Mouse (Mus musculus): ENCODE measurements around the gene Casp2. TPM values are rescaled to one million over a fixed set of nuclear protein-coding genes. Genes with fewer than 3 reads are reported as not detected.

Gene Casp2
- polyA plus RNA-seq, 1 experiment from 2014 or later, result 24.6 TPM

- ATAC-seq (ENCODE audit: insufficient read depth), result no peak
- H3K27me3 ChIP-seq, result peaks cover 21% of the 10 kb centered on the region
- H3K27ac ChIP-seq (replicated peaks), result no peak overlapping the region
- H3K9me3 ChIP-seq (replicated peaks), result no peaks in the 10 kb centered on the region
- 21% methylated on average over 8 of the region's 8 CpGs for WGBS (ENCODE audit: insufficient replicate concordance)
- no peaks in the 10 kb centered on the region for H3K36me3 ChIP-seq (replicated peaks)
- no peak overlapping the region for H3K4me3 ChIP-seq (replicated peaks)
- H3K4me2 ChIP-seq, result peak overlapping the region; percentile 4; the same call in 1 of the 2 replicates
- H3K9ac ChIP-seq, result no peak overlapping the region
- H3K4me1 ChIP-seq (replicated peaks), result peaks cover 22% of the 10 kb centered on the region
Observed at GRCm38 (mm10) chr6:42247173-42247572, 17.6 kb upstream of the Casp2 start.

- no peak for ATAC-seq (ENCODE audit: insufficient read depth)
- H3K4me1 ChIP-seq (replicated peaks), result peaks cover 22% of the 10 kb centered on the region
- H3K9me3 ChIP-seq (replicated peaks), result no peaks in the 10 kb centered on the region
- no peak overlapping the region for H3K27ac ChIP-seq (replicated peaks)
- no peak overlapping the region for H3K9ac ChIP-seq
- H3K4me3 ChIP-seq (replicated peaks), result no peak overlapping the region
- no peak overlapping the region for H3K4me2 ChIP-seq
- H3K36me3 ChIP-seq (replicated peaks), result no peaks in the 10 kb centered on the region
- WGBS (ENCODE audit: insufficient replicate concordance), result 71% methylated on average over 1 of the region's 1 CpGs
- peaks cover 21% of the 10 kb centered on the region for H3K27me3 ChIP-seq
Observed at GRCm38 (mm10) chr6:42247981-42248380, 16.8 kb upstream of the Casp2 start.

- no peaks in the 10 kb centered on the region for H3K36me3 ChIP-seq (replicated peaks)
- H3K9me3 ChIP-seq (replicated peaks), result no peaks in the 10 kb centered on the region
- 59% methylated on average over 4 of the region's 4 CpGs for WGBS (ENCODE audit: insufficient replicate concordance)
- H3K27me3 ChIP-seq, result peaks cover 24% of the 10 kb centered on the region
- H3K4me2 ChIP-seq, result no peak overlapping the region
- peaks cover 8% of the 10 kb centered on the region; the same call in 1 of the 2 replicates for H3K4me1 ChIP-seq (replicated peaks)
- H3K4me3 ChIP-seq (replicated peaks), result no peak overlapping the region
- ATAC-seq (ENCODE audit: insufficient read depth), result no peak
- H3K27ac ChIP-seq (replicated peaks), result no peak overlapping the region
- H3K9ac ChIP-seq, result no peak overlapping the region
Observed at GRCm38 (mm10) chr6:42251791-42252190, 13.0 kb upstream of the Casp2 start.

- no peak overlapping the region for H3K4me2 ChIP-seq
- 58% methylated on average over 2 of the region's 2 CpGs for WGBS (ENCODE audit: insufficient replicate concordance)
- H3K4me1 ChIP-seq (replicated peaks), result peaks cover 9% of the 10 kb centered on the region
- H3K4me3 ChIP-seq (replicated peaks), result no peak overlapping the region
- H3K9ac ChIP-seq, result no peak overlapping the region
- H3K27ac ChIP-seq (replicated peaks), result no peak overlapping the region
- no peak for ATAC-seq (ENCODE audit: insufficient read depth)
- peaks cover 18% of the 10 kb centered on the region for H3K27me3 ChIP-seq
- H3K9me3 ChIP-seq (replicated peaks), result no peaks in the 10 kb centered on the region
- H3K36me3 ChIP-seq (replicated peaks), result no peaks in the 10 kb centered on the region
Observed at GRCm38 (mm10) chr6:42253103-42253502, 11.7 kb upstream of the Casp2 start.

- Histone ChIP-seq H3K4me3 (replicated peaks) (no peak overlapping the region), H3K36me3 (replicated peaks) (no peaks in the 10 kb centered on the region), H3K27ac (replicated peaks) (no peak overlapping the region), H3K4me1 (replicated peaks) (peaks cover 14% of the 10 kb centered on the region), H3K9me3 (replicated peaks) (no peaks in the 10 kb centered on the region), H3K9ac (no peak overlapping the region), H3K4me2 (peak overlapping the region; percentile 41), H3K27me3 (peaks cover 3% of the 10 kb centered on the region; the same call in 1 of the 2 replicates)
- ATAC-seq (ENCODE audit: insufficient read depth), result peak; percentile 84
- 9% methylated on average over 11 of the region's 11 CpGs for WGBS (ENCODE audit: insufficient replicate concordance)
Observed at GRCm38 (mm10) chr6:42257303-42257863, 7.4 kb upstream of the Casp2 start.

GRCm38 (mm10) chr6:42260430-42260829 lies 4.4 kb upstream of the Casp2 start:
- Histone ChIP-seq H3K4me3 (replicated peaks) (no peak overlapping the region), H3K27me3 (no peaks in the 10 kb centered on the region), H3K4me2 (no peak overlapping the region), H3K36me3 (replicated peaks) (no peaks in the 10 kb centered on the region), H3K27ac (replicated peaks) (no peak overlapping the region), H3K9me3 (replicated peaks) (no peaks in the 10 kb centered on the region), H3K9ac (no peak overlapping the region), H3K4me1 (replicated peaks) (peaks cover 25% of the 10 kb centered on the region)
- ATAC-seq (ENCODE audit: insufficient read depth), result no peak
- 23% methylated on average over 6 of the region's 6 CpGs for WGBS (ENCODE audit: insufficient replicate concordance)

GRCm38 (mm10) chr6:42261524-42262170 lies 3.1 kb upstream of the Casp2 start, which contains the start of gene Tmem139:
Gene Tmem139 (plus strand): TSS chr6:42261970.
- Histone ChIP-seq H3K9ac (no peak within 1 kb of the TSS), H3K4me3 (replicated peaks) (no peak within 1 kb of the TSS)
- ATAC-seq (ENCODE audit: insufficient read depth), result no peak

GRCm38 (mm10) chr6:42265391-42266330 lies 876 bp downstream of the Casp2 start:
- H3K9ac ChIP-seq, result peak overlapping the region; percentile 92
- H3K4me3 ChIP-seq (replicated peaks), result peak overlapping the region; percentile 99
- H3K27ac ChIP-seq (replicated peaks), result peak overlapping the region; percentile 90
- peaks cover 35% of the 10 kb centered on the region for H3K36me3 ChIP-seq (replicated peaks)
- ATAC-seq (ENCODE audit: insufficient read depth), result no peak
- no peaks in the 10 kb centered on the region for H3K9me3 ChIP-seq (replicated peaks)
- H3K27me3 ChIP-seq, result no peaks in the 10 kb centered on the region
- under 1% methylated on average over 21 of the region's 21 CpGs for WGBS (ENCODE audit: insufficient replicate concordance)
- H3K4me1 ChIP-seq (replicated peaks), result peaks cover 30% of the 10 kb centered on the region
- H3K4me2 ChIP-seq, result peak overlapping the region; percentile 81

More at GRCm38 (mm10) chr6:42261524-42262170, 3.1 kb upstream of the Casp2 start, which contains the start of gene Tmem139:
- Histone ChIP-seq H3K4me1 (replicated peaks) (peaks cover 28% of the 10 kb centered on the region), H3K4me2 (peak within 1 kb of the TSS; percentile 33), H3K36me3 (replicated peaks) (no peaks in the 10 kb centered on the region), H3K9me3 (replicated peaks) (no peaks in the 10 kb centered on the region), H3K27ac (replicated peaks) (no peak within 1 kb of the TSS), H3K27me3 (no peaks in the 10 kb centered on the region)
- WGBS (ENCODE audit: insufficient replicate concordance), result 48% methylated on average over 20 of the region's 20 CpGs

- ATAC-seq (ENCODE audit: insufficient read depth), result no peak
- no peak overlapping the region for H3K27ac ChIP-seq (replicated peaks)
- peaks cover 81% of the 10 kb centered on the region for H3K36me3 ChIP-seq (replicated peaks)
- H3K4me1 ChIP-seq (replicated peaks), result peaks cover 17% of the 10 kb centered on the region
- H3K4me2 ChIP-seq, result no peak overlapping the region
- no peak overlapping the region for H3K9ac ChIP-seq
- no peaks in the 10 kb centered on the region for H3K27me3 ChIP-seq
- H3K9me3 ChIP-seq (replicated peaks), result no peaks in the 10 kb centered on the region
- no peak overlapping the region for H3K4me3 ChIP-seq (replicated peaks)
Observed at GRCm38 (mm10) chr6:42270817-42271216, 6.0 kb downstream of the Casp2 start.

- no peak overlapping the region for H3K4me3 ChIP-seq (replicated peaks)
- H3K4me1 ChIP-seq (replicated peaks), result no peaks in the 10 kb centered on the region
- no peak for ATAC-seq (ENCODE audit: insufficient read depth)
- H3K4me2 ChIP-seq, result no peak overlapping the region
- H3K27me3 ChIP-seq, result no peaks in the 10 kb centered on the region
- peaks cover 92% of the 10 kb centered on the region for H3K36me3 ChIP-seq (replicated peaks)
- no peaks in the 10 kb centered on the region for H3K9me3 ChIP-seq (replicated peaks)
- no peak overlapping the region for H3K9ac ChIP-seq
- 68% methylated on average over 2 of the region's 2 CpGs for WGBS (ENCODE audit: insufficient replicate concordance)
- no peak overlapping the region for H3K27ac ChIP-seq (replicated peaks)
Observed at GRCm38 (mm10) chr6:42276151-42276550, 11.4 kb downstream of the Casp2 start.

All from liver, embryonic 15.5 days (tissue).